Mouse (Mus musculus): ENCODE data around the gene Olfr718-ps1.
"Not testable (repeated sequence)": the region's sequence is repeated elsewhere in the genome, so short reads cannot be mapped to it uniquely, and the experiment has no call there.

Gene Olfr718-ps1

DNA sequence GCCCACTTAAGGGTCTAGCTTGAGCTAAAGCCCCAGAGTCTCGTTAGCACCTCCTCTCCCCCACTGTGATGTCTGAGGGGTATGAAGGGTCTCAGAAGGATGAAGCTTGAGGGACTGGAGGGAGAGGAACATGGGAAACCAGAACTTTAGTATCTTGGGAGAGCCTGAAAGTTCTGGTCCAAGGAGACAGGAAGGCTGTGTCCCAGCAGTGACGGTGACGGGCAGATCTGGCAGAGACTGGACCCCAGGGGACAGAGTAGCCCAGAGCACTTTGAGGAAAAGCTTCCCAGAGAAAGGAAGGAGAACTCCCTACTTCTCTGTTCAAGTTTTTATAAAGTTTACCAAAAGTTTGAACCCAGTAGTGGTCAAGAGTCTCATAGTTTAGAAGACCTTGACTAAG lies at the start of gene Olfr718-ps1:
Gene Olfr718-ps1 (minus strand): TSS at position 101 of the 400 bp plus-strand sequence.
- no peak for DNase-seq (ENCODE audit: low read depth)

GRCm38 (mm10) chr5:143196506-143196905 lies 49.1 kb upstream of the Olfr718-ps1 start:
- DNase-seq (ENCODE audit: low read depth), result no peak

DNA sequence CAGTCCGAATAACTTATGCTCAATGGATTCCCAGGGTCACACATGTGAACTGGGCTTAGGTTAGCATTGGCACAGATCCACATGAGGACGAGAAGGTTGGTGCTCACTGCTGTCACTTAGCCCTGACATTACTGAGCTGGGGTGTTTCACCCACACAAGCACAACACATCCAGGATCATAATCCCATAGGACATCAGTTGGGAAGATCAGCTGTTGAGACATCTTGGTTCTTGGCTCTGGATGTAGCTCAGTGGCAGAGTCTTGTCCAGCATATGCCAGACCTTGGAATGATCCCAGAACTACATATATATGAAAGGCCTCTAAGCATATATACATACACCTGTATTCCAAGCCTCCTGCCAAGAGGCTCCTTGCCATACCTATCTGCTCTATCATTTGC lies 47.8 kb upstream of the Olfr718-ps1 start:
- DNase-seq (ENCODE audit: low read depth), result no peak

DNA sequence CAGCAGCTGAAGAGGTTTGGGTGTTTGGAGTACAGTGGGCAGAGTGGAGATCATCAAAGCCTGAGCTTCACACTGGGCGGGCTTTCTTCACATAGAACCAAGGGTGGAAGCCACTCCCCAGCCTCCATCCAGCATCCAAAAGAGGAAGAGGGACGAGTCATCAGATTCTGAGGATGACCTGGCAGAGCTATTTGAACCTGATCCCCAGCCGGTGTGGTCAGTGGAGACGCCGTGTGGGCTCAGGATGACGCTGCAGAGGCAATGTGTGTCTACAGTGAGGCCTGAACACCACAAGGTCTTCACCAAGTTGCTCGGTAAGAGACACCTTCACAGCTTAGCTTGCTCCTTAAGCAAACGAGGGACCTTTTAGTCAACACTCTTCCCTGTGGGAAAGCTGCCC lies 47.4 kb upstream of the Olfr718-ps1 start:
- DNase-seq (ENCODE audit: low read depth), result not testable (repeated sequence)

DNA sequence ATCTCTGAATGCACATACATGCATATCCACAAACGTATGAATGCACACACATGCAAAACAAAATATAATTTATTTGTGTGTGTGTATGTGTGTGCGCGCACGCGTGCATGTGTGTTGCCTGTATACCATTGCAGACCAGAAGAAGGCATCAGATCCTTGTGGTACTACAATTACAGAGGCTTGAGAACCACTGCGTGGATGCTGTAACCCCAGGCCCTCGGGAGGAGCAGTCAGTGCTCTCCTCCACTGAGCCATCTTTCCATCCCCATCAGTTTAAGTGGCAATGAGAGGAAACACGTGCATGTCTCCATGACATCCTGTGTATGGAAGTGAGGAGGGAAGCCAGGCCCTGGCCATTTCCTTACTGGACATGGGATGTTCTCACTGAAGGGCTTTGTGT lies 45.4 kb upstream of the Olfr718-ps1 start:
- no peak for DNase-seq (ENCODE audit: low read depth)

DNA sequence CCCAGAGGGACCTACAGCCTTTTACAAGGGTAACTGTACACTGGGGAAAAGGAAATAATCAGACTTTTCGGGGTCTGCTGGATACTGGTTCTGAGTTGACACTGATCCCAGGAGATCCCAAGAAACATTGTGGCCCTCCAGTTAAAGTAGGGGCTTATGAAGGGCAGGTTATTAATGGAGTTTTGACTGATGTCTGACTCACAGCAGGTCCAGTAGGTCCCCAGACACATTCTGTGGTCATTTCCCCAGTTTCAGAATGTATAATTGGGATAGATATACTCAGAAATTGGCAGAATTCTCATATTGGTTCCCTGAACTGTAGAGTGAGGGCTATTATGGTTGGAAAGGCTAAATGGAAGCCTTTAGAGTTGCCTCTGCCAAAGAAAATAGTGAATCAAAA lies 40.6 kb upstream of the Olfr718-ps1 start:
- not testable (repeated sequence) for DNase-seq (ENCODE audit: low read depth)

GRCm38 (mm10) chr5:143180255-143181076 lies 33.1 kb upstream of the Olfr718-ps1 start, which contains the start of the genes Rbak and Spdye4b:
Rbak (minus strand) TSS chr5:143180775.
Spdye4b (plus strand) TSS chr5:143181017.
- DNase-seq (ENCODE audit: low read depth), result peak; percentile 76

DNA sequence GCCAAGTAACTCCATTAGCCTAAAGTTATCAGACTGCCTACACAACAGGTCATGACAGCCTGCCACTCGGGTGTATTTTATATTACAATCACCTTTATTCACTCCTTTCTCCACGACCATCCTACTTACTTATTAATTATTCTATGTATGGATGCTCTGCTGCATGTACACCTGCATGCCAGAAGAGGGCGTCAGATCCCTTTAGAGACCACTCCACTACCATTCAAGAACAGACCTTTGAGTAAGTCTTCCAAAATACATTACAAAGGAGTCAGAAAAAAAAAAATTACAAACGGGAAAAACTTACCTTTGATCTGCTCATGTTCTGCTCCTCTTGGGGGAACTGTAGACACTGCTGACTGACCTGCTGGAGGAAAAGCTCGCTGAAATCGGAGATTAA lies 31.8 kb upstream of the Olfr718-ps1 start:
- peak; percentile 11 for DNase-seq (ENCODE audit: low read depth)

DNA sequence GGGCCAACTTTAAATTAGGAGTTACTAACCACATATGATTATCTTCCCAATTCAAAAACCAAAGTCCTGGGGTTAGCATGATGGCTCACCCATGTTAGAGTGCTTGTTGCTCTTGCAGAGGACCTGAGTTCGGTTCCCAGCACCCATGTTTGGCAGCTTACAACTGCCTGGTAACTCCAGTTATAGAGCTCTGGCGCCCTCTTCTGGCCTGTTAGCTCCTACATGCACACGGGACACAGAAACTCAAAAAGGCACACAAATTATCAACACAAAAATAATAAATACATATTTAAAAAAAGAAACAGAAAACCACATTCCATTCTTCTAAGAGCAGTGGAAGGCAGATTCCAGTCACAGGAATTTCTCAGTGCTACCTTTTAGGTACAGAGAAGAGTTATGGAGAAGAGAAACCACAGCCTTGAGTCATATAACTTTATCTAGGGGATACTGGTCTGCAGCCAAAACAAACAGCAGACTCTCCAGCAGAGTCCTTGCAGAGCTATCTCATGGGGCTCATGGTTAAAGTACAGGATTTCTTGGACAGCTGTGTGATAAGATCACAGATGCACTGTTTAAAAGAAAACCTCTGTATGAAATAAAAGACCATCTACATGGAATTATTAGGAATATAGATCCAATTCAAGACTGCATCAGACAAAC lies 30.3 kb upstream of the Olfr718-ps1 start:
- DNase-seq (ENCODE audit: low read depth), result no peak

GRCm38 (mm10) chr5:143175970-143176369 lies 28.6 kb upstream of the Olfr718-ps1 start:
- no peak for DNase-seq (ENCODE audit: low read depth)

- peak; percentile 56 for DNase-seq (ENCODE audit: low read depth)
These were observed 18.2 kb upstream of the Olfr718-ps1 start for GRCm38 (mm10) chr5:143165508-143166070.

DNA sequence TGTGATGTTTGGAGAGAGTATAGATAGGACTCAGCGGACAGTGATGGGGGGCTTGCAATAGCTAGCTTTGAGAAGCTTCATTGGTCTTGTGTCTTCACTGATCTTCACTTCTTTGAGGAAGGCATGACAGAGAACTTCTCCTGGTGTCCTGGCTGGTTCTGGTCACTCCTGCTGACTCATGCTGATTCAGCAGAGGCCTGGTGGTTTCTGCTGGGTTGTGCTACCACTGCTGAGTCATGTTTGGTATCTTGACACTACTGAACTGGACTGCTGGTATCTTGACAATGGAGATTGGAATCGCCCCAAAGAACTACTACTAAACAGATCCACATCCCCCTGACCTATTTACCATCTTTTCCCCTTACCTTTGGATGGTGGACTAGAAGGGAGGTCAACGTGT lies 8.2 kb upstream of the Olfr718-ps1 start:
- DNase-seq (ENCODE audit: low read depth), result no peak

- no peak for DNase-seq (ENCODE audit: low read depth)
These were observed 6.4 kb upstream of the Olfr718-ps1 start for GRCm38 (mm10) chr5:143153756-143154155.

- no peak for DNase-seq (ENCODE audit: low read depth)
These were observed 2.7 kb upstream of the Olfr718-ps1 start for GRCm38 (mm10) chr5:143150044-143150443.

GRCm38 (mm10) chr5:143149536-143149935 lies 2.2 kb upstream of the Olfr718-ps1 start:
- DNase-seq (ENCODE audit: low read depth), result no peak

DNA sequence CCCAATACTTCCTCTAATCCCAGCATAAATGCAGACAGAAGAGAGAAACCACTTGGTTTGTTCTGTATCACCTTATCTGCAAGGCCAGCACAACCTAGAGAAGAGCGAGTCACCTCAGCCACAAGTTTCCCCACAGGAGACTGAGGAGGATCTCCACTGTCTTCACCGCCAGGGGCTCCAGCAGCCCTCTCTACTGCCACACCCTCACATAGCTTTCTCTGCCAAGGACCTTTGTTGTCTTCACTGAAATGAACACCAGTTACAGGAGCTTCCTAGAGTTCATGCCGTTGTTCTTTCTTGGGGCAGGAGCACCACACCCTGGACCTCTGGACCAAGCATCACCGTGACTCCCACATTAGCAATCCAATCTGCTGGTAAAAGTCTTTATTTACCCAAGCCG lies 1.3 kb upstream of the Olfr718-ps1 start:
- no peak for DNase-seq (ENCODE audit: low read depth)

DNA sequence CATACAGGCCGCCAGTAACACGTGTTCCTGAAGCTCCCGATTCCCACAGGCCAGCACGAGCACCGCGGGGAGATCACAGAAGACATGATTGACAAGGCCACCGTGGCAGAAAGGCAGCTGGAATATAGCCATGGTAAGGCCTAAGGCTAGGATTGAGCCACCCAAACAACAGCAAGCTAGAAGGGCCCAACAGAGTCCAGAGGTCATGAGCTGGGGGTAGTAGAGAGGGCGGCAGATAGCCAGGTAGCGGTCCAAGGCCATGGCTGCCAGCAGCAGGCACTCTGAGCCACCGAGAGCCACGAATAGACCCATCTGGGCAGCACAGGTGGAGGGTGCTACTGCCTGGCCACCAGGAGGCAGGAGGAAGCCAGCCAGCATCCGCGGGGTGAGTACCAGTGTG lies 9.8 kb downstream of the Olfr718-ps1 start:
- no peak for DNase-seq (ENCODE audit: low read depth)

DNA sequence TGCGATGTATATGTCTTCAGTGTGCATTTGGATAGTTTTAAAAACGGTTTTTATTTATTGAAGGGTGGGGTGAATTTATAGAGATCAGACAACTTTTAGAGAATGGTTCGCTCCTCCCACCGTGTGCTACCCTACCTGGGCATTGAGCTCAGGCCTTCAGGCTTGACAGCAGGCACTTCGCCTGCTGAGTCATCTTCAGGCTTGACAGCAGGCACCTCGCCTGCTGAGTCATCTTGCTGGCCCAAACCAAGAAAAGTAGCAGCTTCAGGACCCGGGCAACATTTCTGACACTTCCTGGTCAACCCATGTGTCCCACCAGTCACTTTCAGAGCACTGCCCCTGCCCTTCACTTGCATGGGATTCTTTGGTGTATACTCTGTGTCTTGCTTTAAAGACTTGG lies 12.3 kb downstream of the Olfr718-ps1 start:
- DNase-seq (ENCODE audit: low read depth), result no peak

DNA sequence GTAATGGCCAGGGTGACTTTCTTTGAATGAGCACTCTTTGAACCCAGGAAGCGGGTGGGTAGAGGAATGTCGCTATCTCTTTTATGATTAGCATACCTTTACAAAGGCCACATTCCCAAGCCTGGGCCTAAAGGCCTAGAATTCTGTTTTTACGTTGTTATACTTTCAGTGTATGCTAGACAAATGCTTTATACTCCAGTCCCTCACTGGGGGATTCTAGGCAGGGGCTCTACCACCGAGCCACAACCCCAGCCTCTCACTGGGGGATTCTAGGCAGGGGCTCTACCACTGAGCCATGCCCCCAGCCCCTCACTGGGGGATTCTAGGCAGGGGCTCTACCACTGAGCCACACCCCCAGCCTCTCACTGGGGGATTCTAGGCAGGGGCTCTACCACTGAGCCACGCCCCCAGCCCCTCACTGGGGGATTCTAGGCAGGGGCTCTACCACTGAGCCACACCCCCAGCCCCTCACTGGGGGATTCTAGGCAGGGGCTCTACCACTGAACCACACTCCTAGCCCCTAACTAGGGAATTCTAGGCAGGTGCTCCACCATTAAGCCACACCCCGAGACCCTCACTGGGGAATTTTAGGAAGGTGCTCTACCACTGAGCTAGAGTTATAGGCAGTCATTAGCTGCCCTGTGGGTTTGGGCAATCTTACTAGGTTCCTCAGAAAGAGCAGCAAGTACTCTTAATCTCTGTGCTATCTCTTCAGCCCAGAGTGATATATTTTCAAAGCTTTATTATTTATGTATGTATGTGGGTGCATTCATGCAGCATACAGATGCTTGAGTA lies 13.0 kb downstream of the Olfr718-ps1 start:
- DNase-seq (ENCODE audit: low read depth), result not testable (repeated sequence)

DNA sequence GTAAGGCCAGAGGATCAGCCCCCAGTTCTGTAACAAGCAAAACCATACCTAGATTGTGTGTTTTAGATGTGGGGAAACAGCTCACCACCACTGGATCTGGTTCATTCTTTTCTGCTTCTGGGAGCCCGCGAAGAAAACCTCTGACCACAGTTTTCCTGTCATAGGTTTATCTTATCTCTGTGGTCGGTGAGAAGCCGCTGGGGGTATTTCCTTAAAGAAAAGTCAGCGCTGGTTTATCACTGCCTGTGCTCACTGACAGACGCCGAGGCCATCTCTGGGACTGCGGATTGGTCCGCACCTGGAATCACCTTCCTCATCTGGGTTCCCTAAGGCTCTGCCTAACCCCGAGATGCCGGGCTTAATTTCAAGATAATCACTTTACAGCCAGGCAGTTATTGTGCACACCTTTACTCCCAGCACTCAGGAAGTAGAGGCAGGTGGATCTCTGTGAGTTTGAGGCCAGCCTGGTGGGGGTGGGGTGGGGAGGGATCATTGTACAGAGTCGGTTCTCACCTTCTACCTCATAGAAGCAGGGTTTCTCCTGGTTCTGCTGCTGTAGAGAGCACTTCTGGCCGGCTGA lies 14.4 kb downstream of the Olfr718-ps1 start:
- DNase-seq (ENCODE audit: low read depth), result no peak

DNA sequence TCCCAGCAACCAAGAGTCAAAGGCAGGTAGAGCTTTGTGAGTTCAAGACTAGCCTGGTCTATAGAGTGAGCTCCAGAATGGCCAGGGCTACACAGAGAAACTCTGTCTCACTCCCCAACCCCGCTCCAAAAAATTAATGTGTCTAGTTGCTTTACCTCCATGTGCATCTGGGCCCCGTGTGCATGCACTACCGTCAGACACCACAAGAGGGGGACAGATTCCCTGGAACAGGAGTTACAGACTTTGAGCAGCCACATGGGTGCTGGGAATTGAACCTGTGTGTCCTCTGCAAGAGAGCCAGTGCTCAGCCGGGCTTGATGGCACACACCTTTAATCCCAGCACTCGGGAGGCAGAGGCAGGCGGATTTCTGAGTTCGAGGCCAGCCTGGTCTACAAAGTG lies 17.0 kb downstream of the Olfr718-ps1 start:
- DNase-seq (ENCODE audit: low read depth), result no peak

DNA sequence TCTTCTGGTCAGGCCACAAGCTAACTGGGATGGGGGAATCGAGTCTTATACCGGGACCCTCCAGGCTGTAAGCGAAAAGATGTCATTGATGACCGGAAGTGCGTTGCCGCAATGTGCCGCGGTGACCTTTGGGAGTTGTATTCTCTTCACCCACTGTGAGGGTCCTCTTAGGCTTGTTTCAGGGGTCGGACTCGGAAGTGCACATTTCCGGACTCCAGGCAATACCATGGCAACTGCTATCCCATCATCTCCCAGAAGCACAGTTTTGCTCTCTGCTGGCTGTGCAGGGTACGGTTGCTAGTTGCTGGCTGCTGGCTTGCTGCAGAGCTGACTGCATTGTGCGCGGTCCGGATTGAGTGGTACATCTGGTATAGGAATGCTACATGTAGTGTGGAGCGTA lies 18.3 kb downstream of the Olfr718-ps1 start:
- no peak for DNase-seq (ENCODE audit: low read depth)

Data from c-Kit-positive CD71-positive TER-119-negative erythroid progenitor cells, embryonic 14.5 days (primary cell).